Mouse (Mus musculus): ENCODE measurements around the gene Asb14.
"Not testable (repeated sequence)": the region's sequence is repeated elsewhere in the genome, so short reads cannot be mapped to it uniquely, and the experiment has no call there.

Gene Asb14

GRCm38 (mm10) chr14:26894392-26894791 lies at the start of gene Asb14:
TSS of gene Asb14 (plus strand) at chr14:26894557.
- no peak for DNase-seq

- no peak for DNase-seq
Observed at GRCm38 (mm10) chr14:26853053-26853452, 41.3 kb upstream of the Asb14 start.

GRCm38 (mm10) chr14:26854066-26854465 lies 40.3 kb upstream of the Asb14 start:
- no peak for DNase-seq

GRCm38 (mm10) chr14:26858364-26858763 lies 36.0 kb upstream of the Asb14 start:
- peak; percentile 22 to 28 for DNase-seq

GRCm38 (mm10) chr14:26859024-26859423 lies 35.3 kb upstream of the Asb14 start:
- peak; percentile 25 to 52 for DNase-seq

- DNase-seq: no peak
Observed at GRCm38 (mm10) chr14:26867356-26867755, 27.0 kb upstream of the Asb14 start.

- no peak for DNase-seq
Observed at GRCm38 (mm10) chr14:26868299-26868698, 26.1 kb upstream of the Asb14 start.

- DNase-seq: no peak
Observed at GRCm38 (mm10) chr14:26878756-26879155, 15.6 kb upstream of the Asb14 start.

- no peak for DNase-seq
Observed at GRCm38 (mm10) chr14:26879976-26880375, 14.4 kb upstream of the Asb14 start.

- no peak for DNase-seq
Observed at GRCm38 (mm10) chr14:26881700-26882099, 12.7 kb upstream of the Asb14 start.

GRCm38 (mm10) chr14:26887244-26887643 lies 7.1 kb upstream of the Asb14 start:
- DNase-seq: no peak

GRCm38 (mm10) chr14:26890777-26891176 lies 3.6 kb upstream of the Asb14 start:
- DNase-seq: no peak

GRCm38 (mm10) chr14:26899490-26899889 lies 5.1 kb downstream of the Asb14 start:
- DNase-seq: no peak

- no peak for DNase-seq
Observed at GRCm38 (mm10) chr14:26900893-26901292, 6.5 kb downstream of the Asb14 start.

GRCm38 (mm10) chr14:26907401-26907800 lies 13.0 kb downstream of the Asb14 start:
- no peak for DNase-seq

GRCm38 (mm10) chr14:26910461-26910860 lies 16.1 kb downstream of the Asb14 start:
- DNase-seq: not testable (repeated sequence)

- no peak for DNase-seq
Observed at GRCm38 (mm10) chr14:26911201-26911600, 16.8 kb downstream of the Asb14 start.

- DNase-seq: no peak
Observed at GRCm38 (mm10) chr14:26911826-26912225, 17.5 kb downstream of the Asb14 start.

- peak in 1 of 2 experiments; percentile 7 for DNase-seq
Observed at GRCm38 (mm10) chr14:26913681-26914268, 19.4 kb downstream of the Asb14 start.

GRCm38 (mm10) chr14:26919310-26919709 lies 25.0 kb downstream of the Asb14 start:
- no peak for DNase-seq

GRCm38 (mm10) chr14:26923702-26924421 lies 29.5 kb downstream of the Asb14 start:
- no peak for DNase-seq

- DNase-seq: no peak
Observed at GRCm38 (mm10) chr14:26934891-26935290, 40.5 kb downstream of the Asb14 start.

- no peak for DNase-seq
Observed at GRCm38 (mm10) chr14:26935558-26935957, 41.2 kb downstream of the Asb14 start.

GRCm38 (mm10) chr14:26956139-26956538 lies 61.8 kb downstream of the Asb14 start:
- DNase-seq: not testable (repeated sequence)

- no peak for DNase-seq
Observed at GRCm38 (mm10) chr14:26960518-26960917, 66.2 kb downstream of the Asb14 start.
